Mouse (Mus musculus) intestine, postnatal 0 days (tissue): ENCODE results near the gene Peli2. TPM values are rescaled to one million over a fixed set of nuclear protein-coding genes. Genes with fewer than 3 reads are reported as not detected.

Source experiments
- ATAC-seq: fragments of 200-750 bp; cut with Nextera tagmentation; 2 replicates; pipeline ENCODE4 v1.8.0; 2017; ENCODE audit warnings: mild to moderate bottlenecking, moderate TSS enrichment, moderate library complexity
- H3K27ac ChIP-seq: fragments of 300-500 bp; sonication (generic); 2 replicates; pipeline ENCODE4 v1.5.1; 2014; ENCODE audit warnings: mild to moderate bottlenecking, low read depth, low read length, moderate library complexity
- H3K27me3 ChIP-seq: fragments of 300-500 bp; sonication (generic); replicated peaks from 2 replicates; pipeline ENCODE4 v1.6.1; 2014; ENCODE audit warnings: low read length, mixed read lengths; ENCODE audit not compliant: control insufficient read depth, insufficient read depth
- H3K36me3 ChIP-seq: fragments of 300-500 bp; sonication (generic); 2 replicates; pipeline ENCODE4 v1.6.1; 2014; ENCODE audit warnings: mild to moderate bottlenecking, moderate library complexity; ENCODE audit not compliant: control insufficient read depth, insufficient read depth
- H3K4me1 ChIP-seq: fragments of 300-500 bp; sonication (generic); replicated peaks from 2 replicates; pipeline ENCODE4 v1.6.1; 2014; ENCODE audit warnings: antibody characterized with exemption, low read length, mixed read lengths; ENCODE audit not compliant: control insufficient read depth, insufficient read depth
- H3K4me2 ChIP-seq: fragments of 300-500 bp; sonication (generic); replicated peaks from 2 replicates; pipeline ENCODE4 v1.6.1; 2014; ENCODE audit warnings: low read depth, mild to moderate bottlenecking, moderate library complexity
- H3K4me3 ChIP-seq: fragments of 300-500 bp; sonication (generic); 2 replicates; pipeline ENCODE4 v1.5.1; 2014; ENCODE audit warnings: low read depth, low read length
- H3K9ac ChIP-seq: fragments of 300-500 bp; sonication (generic); 2 replicates; pipeline ENCODE4 v1.6.1; 2014; ENCODE audit warnings: mild to moderate bottlenecking, low read depth, low read length
- H3K9me3 ChIP-seq: fragments of 300-500 bp; sonication (generic); 2 replicates; pipeline ENCODE4 v1.6.1; 2016; ENCODE audit warnings: mixed run types; ENCODE audit not compliant: control insufficient read depth
- CTCF ChIP-seq: sonication (generic); IDR thresholded peaks from 2 replicates; pipeline ENCODE4 v1.5.1; 2016; ENCODE audit warnings: low read depth, mild to moderate bottlenecking, control low read depth, antibody characterized with exemption, moderate library complexity
- WGBS: fragments of 180-500 bp; shearing (Covaris S2); extraction: QIAGEN DNeasy Blood & Tissue Kit; methylation state at CpG from one replicate; pipeline ENCODE4 v1.1.7; 2014; 5-methylcytosine and 5-hydroxymethylcytosine counted together
- polyA plus RNA-seq: library from polyadenylated mRNA; unstranded; fragments of >200 nt; fragmentation: Nextera tagmentation; extraction: Ambion mirVana; gene quantifications from 2 replicates; pipeline ENCODE4 v1.2.1, GENCODE M21; 2015

Peli2 gene
- polyA plus RNA-seq, 1 experiment from 2014 or later: 2.0 TPM

DNA sequence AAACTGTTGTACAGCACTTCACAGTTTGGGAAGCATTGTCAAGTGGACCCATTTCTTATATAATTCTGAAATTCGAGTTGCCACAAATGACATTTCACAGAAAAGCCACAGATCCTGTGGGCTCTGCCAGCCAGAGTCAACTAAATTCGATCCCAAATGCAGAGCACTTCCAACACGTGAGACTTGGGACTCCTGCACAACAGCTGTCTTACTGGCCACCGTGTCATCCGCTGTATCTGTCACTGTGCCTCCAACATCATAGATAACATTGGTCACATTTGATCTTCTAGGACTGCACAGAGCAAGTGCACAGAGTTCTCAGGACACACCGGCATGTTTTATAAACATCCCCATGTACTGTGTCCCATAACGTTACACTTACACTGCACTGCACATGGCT lies 14.2 kb upstream of the Peli2 start:
- TF ChIP-seq CTCF: no peak
- Histone ChIP-seq H3K27me3 (no peaks in the 10 kb centered on the region), H3K27ac (no peak overlapping the region), H3K9me3 (no peaks in the 10 kb centered on the region), H3K9ac (no peak overlapping the region), H3K36me3 (no peaks in the 10 kb centered on the region), H3K4me2 (no peak overlapping the region), H3K4me3 (no peak overlapping the region), H3K4me1 (no peaks in the 10 kb centered on the region)
- ATAC-seq: no peak
- WGBS: 83% methylated on average over 7 of the region's 7 CpGs

- H3K9ac ChIP-seq: no peak overlapping the region
- H3K27ac ChIP-seq: no peak overlapping the region
- ATAC-seq: no peak
- no peaks in the 10 kb centered on the region; the same call in 1 of the 2 replicates for H3K4me1 ChIP-seq
- 74% methylated on average over 5 of the region's 5 CpGs for whole genome bisulfite sequencing
- no peak overlapping the region for H3K4me3 ChIP-seq
- no peak for TF ChIP-seq CTCF
- no peaks in the 10 kb centered on the region for H3K9me3 ChIP-seq
- H3K4me2 ChIP-seq: no peak overlapping the region
- no peaks in the 10 kb centered on the region for H3K36me3 ChIP-seq
- H3K27me3 ChIP-seq: no peaks in the 10 kb centered on the region
Measured at GRCm38 (mm10) chr14:48117986-48118385, 2.6 kb upstream of the Peli2 start.

DNA sequence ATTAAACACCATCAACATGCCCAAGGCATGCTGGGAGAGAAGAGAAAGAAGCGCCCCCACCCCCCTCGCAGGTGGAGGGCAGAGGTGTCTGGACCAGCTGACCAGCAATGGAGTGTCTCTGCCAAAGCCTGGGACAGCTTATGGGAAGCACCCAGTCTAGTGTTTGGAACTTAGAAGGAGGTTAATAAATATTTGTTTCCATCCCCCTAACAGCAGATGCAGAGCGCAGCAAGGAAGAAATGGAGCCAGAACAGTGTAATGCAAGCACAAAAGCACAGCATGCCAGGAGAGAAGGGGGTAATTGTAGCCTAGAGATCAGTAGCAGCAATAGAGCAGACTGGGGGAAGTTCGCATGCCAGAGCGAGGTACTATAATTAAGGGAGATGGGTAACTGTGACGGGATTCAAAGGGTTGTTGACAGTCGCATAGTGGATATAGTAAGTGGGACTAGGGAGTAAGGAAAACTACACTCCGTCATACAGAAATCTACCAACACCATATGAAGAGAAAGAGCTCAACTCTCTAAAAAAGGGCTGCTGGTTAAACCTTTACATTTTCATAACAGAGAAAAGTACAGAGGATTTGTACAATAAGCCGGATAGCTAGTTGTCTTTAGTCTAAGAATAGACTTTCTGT lies 1.5 kb upstream of the Peli2 start:
- no peak for TF ChIP-seq CTCF
- ATAC-seq: no peak
- 30% methylated on average over 9 of the region's 9 CpGs for WGBS
- Histone ChIP-seq H3K4me1 (no peaks in the 10 kb centered on the region; the same call in 1 of the 2 replicates), H3K4me3 (no peak overlapping the region), H3K27ac (no peak overlapping the region), H3K27me3 (no peaks in the 10 kb centered on the region), H3K9ac (no peak overlapping the region), H3K4me2 (peak overlapping the region; percentile 35), H3K36me3 (no peaks in the 10 kb centered on the region), H3K9me3 (no peaks in the 10 kb centered on the region)

DNA sequence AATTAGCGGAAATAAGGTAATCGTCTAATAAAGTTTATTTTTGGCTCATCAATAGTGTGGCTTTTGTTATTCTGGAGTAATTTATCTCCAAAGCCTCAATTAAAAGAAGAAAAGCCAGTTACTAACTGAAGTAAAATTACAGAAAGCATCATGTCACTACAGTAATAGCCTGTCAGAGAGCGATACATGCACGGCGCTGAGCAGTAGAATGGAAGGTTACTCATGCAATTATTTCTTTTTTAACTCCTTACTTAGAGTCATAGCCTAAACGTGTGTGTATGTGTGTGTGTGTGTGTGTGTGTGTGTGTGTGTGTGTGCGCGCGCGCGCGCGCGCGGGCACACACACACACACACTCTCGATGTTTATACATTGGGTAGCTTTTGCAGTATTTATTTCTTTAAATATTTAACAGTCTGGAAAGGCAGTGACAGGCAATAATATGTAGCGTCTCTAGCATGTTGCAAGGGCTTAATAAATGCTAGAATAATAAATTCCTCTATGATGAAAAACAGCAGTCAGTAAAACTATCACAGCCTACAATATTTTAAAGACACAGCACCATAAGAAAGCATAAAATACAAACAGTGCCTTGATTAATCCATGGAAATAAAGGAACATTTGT lies 864 bp upstream of the Peli2 start:
- ATAC-seq: no peak
- 12% methylated on average over 17 of the region's 17 CpGs for WGBS
- H3K9ac ChIP-seq: no peak overlapping the region

GRCm38 (mm10) chr14:48120443-48120751 lies 226 bp upstream of the Peli2 start:
- no peaks in the 10 kb centered on the region for H3K36me3 ChIP-seq
- 0% methylated on average over 9 of the region's 10 CpGs for WGBS

More for the DNA sequence above, 864 bp upstream of the Peli2 start:
- H3K4me2 ChIP-seq: peak overlapping the region; percentile 86
- no peak for TF ChIP-seq CTCF
- H3K36me3 ChIP-seq: no peaks in the 10 kb centered on the region
- no peaks in the 10 kb centered on the region; the same call in 1 of the 2 replicates for H3K4me1 ChIP-seq
- H3K9me3 ChIP-seq: no peaks in the 10 kb centered on the region
- peak overlapping the region; percentile 86 for H3K4me3 ChIP-seq
- H3K27ac ChIP-seq: no peak overlapping the region
- no peaks in the 10 kb centered on the region for H3K27me3 ChIP-seq

GRCm38 (mm10) chr14:48121529-48122517 lies 1.2 kb downstream of the Peli2 start:
- Histone ChIP-seq H3K27ac (peak overlapping the region; percentile 66; the same call in 1 of the 2 replicates), H3K36me3 (no peaks in the 10 kb centered on the region), H3K9ac (peak overlapping the region; percentile 75), H3K4me1 (no peaks in the 10 kb centered on the region; the same call in 1 of the 2 replicates), H3K9me3 (no peaks in the 10 kb centered on the region), H3K4me3 (peak overlapping the region; percentile 86), H3K4me2 (peak overlapping the region; percentile 86), H3K27me3 (no peaks in the 10 kb centered on the region)
- peak; percentile 47 for ATAC-seq
- 1% methylated on average over 32 of the region's 32 CpGs for WGBS
- TF ChIP-seq CTCF: no peak

More at GRCm38 (mm10) chr14:48120443-48120751, 226 bp upstream of the Peli2 start:
- peak overlapping the region; percentile 66 for H3K27ac ChIP-seq
- peak overlapping the region; percentile 86 for H3K4me2 ChIP-seq
- H3K4me1 ChIP-seq: no peaks in the 10 kb centered on the region; the same call in 1 of the 2 replicates
- TF ChIP-seq CTCF: no peak
- no peaks in the 10 kb centered on the region for H3K27me3 ChIP-seq
- peak overlapping the region; percentile 86 for H3K4me3 ChIP-seq
- H3K9me3 ChIP-seq: no peaks in the 10 kb centered on the region
- ATAC-seq: no peak
- peak overlapping the region; percentile 75 for H3K9ac ChIP-seq
